Mouse (Mus musculus) hindbrain, embryonic 12.5 days (tissue): ENCODE measurements at regions not wholly inside any gene's neighbourhood (a gene's known extent, or its start where the extent isn't known, plus 50 kb on each side); places are given as distances from the start of the nearest gene placed in this dataset. TPM values are rescaled to one million over a fixed set of nuclear protein-coding genes. Genes with fewer than 3 reads are reported as not detected.

Experiments used
- microRNA-seq: library from miRNA; unstranded; fragments of <30 nt; microRNA quantifications from one replicate; pipeline ENCODE4, GENCODE M21; 2017

Small RNA genes lying in the stretch of these regions (microRNA-seq; reads per million reads assigned to microRNA genes)
- not detected for gene Gm27847
